Mouse (Mus musculus): ENCODE data around the gene Phb. TPM values are rescaled to one million over a fixed set of nuclear protein-coding genes. Genes with fewer than 3 reads are reported as not detected.

Gene Phb
- polyA plus RNA-seq (2015; fragmentation: Nextera tagmentation; extraction: Ambion mirVana) = 182 and 185 TPM in 2 replicates

DNA sequence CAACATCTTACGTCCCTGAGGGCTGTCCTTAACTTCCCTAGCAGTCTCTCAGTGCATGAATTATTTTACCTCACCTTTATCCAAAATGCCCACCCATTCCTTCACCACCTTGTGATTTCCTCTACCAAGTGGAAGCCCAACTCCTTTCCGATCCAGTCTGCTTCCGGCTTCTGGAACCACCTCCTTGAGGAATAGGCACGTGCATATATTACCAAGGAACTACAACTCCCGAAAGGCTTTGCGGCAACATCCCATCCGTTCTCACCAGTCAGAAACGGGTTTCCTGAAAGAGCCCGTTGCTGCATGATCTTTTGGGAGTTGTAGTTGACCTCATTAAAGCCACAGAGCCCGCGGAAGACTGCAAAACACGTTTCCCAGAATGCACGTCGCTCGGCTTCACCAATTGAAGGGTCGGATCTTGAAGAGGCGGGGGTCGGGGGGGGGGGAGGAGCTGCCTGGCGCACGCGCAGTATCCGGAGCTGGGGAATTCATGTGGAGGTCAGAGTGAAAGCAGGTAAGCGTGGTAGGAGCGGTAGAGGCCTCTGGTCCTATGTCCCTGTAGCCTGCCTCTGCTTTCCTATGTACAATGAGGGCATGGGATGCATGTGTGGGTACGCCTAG lies at the start of gene Phb:
TSS of gene Phb (plus strand) at position 429 of the 621 bp plus-strand sequence.
- Histone ChIP-seq H3K4me2 (ENCODE audit: low read length) (peak within 1 kb of the TSS; percentile 84), H3K4me3 (replicated peaks; ENCODE audit: low read length) (peak within 1 kb of the TSS; percentile 67), H3K9ac (replicated peaks; ENCODE audit: low read depth, low read length) (peak within 1 kb of the TSS; percentile 69), H3K4me1 (replicated peaks; ENCODE audit: control insufficient read depth, insufficient read depth, low read length) (peaks cover 8% of the 10 kb centered on the region), H3K36me3 (ENCODE audit: control insufficient read depth, insufficient read depth) (0 out of 2 replicates have a peak, but pooled peaks cover 2% of the 10 kb centered on the region), H3K27me3 (replicated peaks; ENCODE audit: control insufficient read depth, insufficient read depth, low read length) (no peaks in the 10 kb centered on the region), H3K9me3 (ENCODE audit: control insufficient read depth, low read length) (no peaks in the 10 kb centered on the region), H3K27ac (ENCODE audit: low read length) (no peak within 1 kb of the TSS)
- peak; percentile 98 for ATAC-seq
- WGBS = 1% methylated on average over 25 of the region's 25 CpGs

DNA sequence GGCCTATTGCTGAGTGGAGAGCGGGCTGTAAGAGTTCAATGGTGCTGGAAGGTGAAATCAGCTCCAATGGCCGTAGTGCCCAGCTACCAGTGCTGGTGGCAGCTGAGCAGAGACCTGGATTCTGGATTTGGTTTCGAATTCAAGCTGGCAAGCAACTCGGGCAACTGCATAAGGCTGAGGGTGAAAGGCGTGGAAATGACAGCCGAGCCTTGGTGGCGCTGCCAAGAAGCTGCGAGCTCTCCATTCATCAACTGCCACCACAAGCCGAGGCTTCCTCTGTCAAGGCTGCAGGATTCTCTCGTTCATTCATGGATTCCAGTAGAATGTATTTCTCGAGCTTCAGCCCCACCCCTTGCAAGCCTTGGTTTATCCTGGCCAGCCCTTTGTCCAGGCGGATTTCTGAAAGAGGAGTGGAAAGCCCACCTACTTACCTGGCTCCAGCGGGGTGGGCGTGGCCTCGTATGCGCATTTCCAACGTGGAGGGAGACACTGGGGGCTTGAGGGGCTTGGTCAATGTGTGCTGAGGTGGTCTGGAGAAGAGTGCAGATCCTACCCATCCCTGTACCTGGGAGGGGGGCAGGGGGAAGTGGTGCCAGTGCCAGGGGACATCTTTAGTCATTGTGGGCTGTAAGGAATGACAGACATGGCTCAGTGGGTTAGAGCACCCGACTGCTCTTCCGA lies 48.8 kb upstream of the Phb start:
- 34% methylated on average over 19 of the region's 19 CpGs for WGBS
- Histone ChIP-seq H3K9ac (replicated peaks; ENCODE audit: low read depth, low read length) (no peak overlapping the region), H3K9me3 (ENCODE audit: control insufficient read depth, low read length) (no peaks in the 10 kb centered on the region), H3K4me3 (replicated peaks; ENCODE audit: low read length) (no peak overlapping the region), H3K36me3 (ENCODE audit: control insufficient read depth, insufficient read depth) (no peaks in the 10 kb centered on the region), H3K4me1 (replicated peaks; ENCODE audit: control insufficient read depth, insufficient read depth, low read length) (peaks cover 13% of the 10 kb centered on the region), H3K27ac (ENCODE audit: low read length) (no peak overlapping the region), H3K27me3 (replicated peaks; ENCODE audit: control insufficient read depth, insufficient read depth, low read length) (peaks cover 2% of the 10 kb centered on the region; the same call in 1 of the 2 replicates), H3K4me2 (ENCODE audit: low read length) (0 out of 2 replicates have a peak overlapping the region, but pooled peaks have one; percentile 8)
- ATAC-seq = peak; percentile 69

DNA sequence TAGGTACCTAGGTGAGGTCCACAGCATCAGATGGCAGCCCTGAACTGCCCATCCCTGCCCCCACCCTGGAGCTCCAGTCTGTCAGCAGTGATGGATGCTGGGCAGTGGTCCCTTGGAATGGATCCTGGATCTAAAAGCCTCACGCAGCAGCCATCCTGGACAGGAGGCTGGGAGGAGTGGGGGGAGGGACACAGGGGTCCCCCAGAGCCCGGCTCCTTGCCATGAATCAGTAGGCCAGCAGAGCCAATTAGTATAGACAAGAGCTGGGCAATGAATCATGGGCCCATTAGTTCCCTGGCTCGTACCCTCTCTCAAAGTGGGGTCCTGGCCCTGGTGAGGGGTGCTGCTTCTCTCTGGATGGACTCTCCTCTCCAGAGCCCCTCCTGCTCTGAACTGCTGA lies 47.7 kb upstream of the Phb start:
- no peak overlapping the region for H3K9ac ChIP-seq (replicated peaks; ENCODE audit: low read depth, low read length)
- H3K9me3 ChIP-seq (ENCODE audit: control insufficient read depth, low read length) = no peaks in the 10 kb centered on the region
- no peak overlapping the region for H3K27ac ChIP-seq (ENCODE audit: low read length)
- peaks cover 13% of the 10 kb centered on the region for H3K4me1 ChIP-seq (replicated peaks; ENCODE audit: control insufficient read depth, insufficient read depth, low read length)
- peak; percentile 58 for ATAC-seq
- peaks cover 2% of the 10 kb centered on the region; the same call in 1 of the 2 replicates for H3K27me3 ChIP-seq (replicated peaks; ENCODE audit: control insufficient read depth, insufficient read depth, low read length)
- H3K36me3 ChIP-seq (ENCODE audit: control insufficient read depth, insufficient read depth) = no peaks in the 10 kb centered on the region
- WGBS = 45% methylated on average over 3 of the region's 3 CpGs
- no peak overlapping the region for H3K4me2 ChIP-seq (ENCODE audit: low read length)
- no peak overlapping the region for H3K4me3 ChIP-seq (replicated peaks; ENCODE audit: low read length)

DNA sequence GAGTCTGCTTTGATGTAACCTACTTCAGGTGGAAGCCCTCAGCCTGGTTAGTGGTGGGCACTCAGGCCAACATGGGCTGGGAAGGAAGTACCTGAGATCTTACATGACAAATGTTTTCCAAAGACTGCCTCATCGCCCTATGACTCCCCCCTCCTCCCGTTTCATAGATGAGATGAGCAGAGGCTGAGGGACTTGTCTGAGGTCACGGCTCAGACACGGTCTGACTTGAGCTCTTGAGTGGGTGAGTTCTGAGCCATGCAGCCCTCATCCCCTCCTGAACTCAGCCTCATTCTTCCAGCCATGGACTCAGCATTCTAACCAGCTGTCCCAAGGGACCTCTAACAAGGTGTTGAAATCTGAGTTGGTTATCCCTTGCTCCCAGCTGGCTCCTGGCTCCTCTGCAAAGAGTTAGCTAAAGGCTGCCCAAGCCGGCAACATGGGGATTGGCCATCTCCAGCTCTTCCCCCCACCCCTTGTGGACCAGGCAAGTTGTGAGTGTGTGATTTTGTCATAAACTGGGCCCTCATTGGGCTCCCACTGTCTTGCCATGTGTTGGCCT lies 46.8 kb upstream of the Phb start:
- no peaks in the 10 kb centered on the region for H3K9me3 ChIP-seq (ENCODE audit: control insufficient read depth, low read length)
- no peak for ATAC-seq
- H3K27ac ChIP-seq (ENCODE audit: low read length) = no peak overlapping the region
- H3K27me3 ChIP-seq (replicated peaks; ENCODE audit: control insufficient read depth, insufficient read depth, low read length) = peaks cover 2% of the 10 kb centered on the region; the same call in 1 of the 2 replicates
- H3K36me3 ChIP-seq (ENCODE audit: control insufficient read depth, insufficient read depth) = no peaks in the 10 kb centered on the region
- H3K9ac ChIP-seq (replicated peaks; ENCODE audit: low read depth, low read length) = no peak overlapping the region
- H3K4me3 ChIP-seq (replicated peaks; ENCODE audit: low read length) = no peak overlapping the region
- WGBS = 93% methylated on average over 5 of the region's 5 CpGs
- peaks cover 13% of the 10 kb centered on the region for H3K4me1 ChIP-seq (replicated peaks; ENCODE audit: control insufficient read depth, insufficient read depth, low read length)
- no peak overlapping the region for H3K4me2 ChIP-seq (ENCODE audit: low read length)

DNA sequence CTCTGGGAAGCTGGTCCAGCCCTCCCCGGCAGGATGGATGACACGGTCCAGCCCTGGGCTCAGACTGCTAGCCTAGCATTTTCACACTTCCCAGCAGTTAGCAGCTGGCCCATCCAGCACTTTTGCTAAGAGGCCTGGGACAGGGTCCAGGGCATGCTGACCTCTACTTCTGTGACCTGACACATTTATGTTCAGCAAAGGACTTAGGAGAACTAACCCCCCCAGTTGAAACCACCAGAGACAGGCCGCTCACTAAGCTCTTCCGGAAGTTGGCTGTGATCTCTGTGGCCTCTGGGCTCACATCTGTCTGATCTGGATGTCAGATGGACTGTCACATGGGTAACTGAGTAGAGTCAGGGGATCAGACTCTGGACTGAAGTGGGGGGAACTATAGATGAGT lies 45.7 kb upstream of the Phb start:
- Histone ChIP-seq H3K9me3 (ENCODE audit: control insufficient read depth, low read length) (no peaks in the 10 kb centered on the region), H3K36me3 (ENCODE audit: control insufficient read depth, insufficient read depth) (no peaks in the 10 kb centered on the region), H3K27me3 (replicated peaks; ENCODE audit: control insufficient read depth, insufficient read depth, low read length) (peaks cover 2% of the 10 kb centered on the region; the same call in 1 of the 2 replicates), H3K4me2 (ENCODE audit: low read length) (no peak overlapping the region), H3K9ac (replicated peaks; ENCODE audit: low read depth, low read length) (no peak overlapping the region), H3K27ac (ENCODE audit: low read length) (no peak overlapping the region), H3K4me3 (replicated peaks; ENCODE audit: low read length) (no peak overlapping the region), H3K4me1 (replicated peaks; ENCODE audit: control insufficient read depth, insufficient read depth, low read length) (peaks cover 13% of the 10 kb centered on the region)
- ATAC-seq = no peak
- WGBS = 80% methylated on average over 4 of the region's 4 CpGs

DNA sequence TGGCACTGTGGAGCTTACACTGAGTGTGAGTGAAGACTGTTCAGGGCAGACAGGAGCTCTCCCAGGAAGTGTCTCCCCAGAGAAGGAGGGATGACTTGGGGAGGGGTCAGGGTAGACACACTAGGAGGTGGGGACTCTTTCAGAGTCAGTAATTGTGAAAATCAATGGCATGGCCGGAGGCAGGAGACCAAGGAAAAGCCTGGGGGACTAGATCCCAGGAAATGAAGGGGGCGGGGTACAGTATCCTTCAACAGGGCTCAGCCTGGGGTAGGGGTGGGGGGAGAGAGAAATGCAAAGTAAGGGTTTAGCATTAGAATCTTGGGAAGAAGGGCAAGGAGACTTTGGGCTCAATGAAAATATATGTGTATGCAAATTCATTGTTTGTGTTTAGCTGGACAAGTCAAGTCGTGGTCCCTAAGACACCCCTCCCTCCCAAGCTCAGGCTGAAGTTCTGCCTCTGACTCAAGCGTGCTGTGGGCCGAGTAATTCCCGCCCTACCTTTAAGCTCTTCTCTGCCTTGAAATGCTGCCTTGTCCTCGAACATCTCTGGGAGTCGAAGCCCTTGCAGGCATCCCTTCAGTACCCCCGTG lies 45.1 kb upstream of the Phb start:
- H3K4me3 ChIP-seq (replicated peaks; ENCODE audit: low read length) = no peak overlapping the region
- H3K27ac ChIP-seq (ENCODE audit: low read length) = no peak overlapping the region
- H3K36me3 ChIP-seq (ENCODE audit: control insufficient read depth, insufficient read depth) = no peaks in the 10 kb centered on the region
- WGBS = 32% methylated on average over 9 of the region's 9 CpGs
- H3K4me2 ChIP-seq (ENCODE audit: low read length) = no peak overlapping the region
- ATAC-seq = no peak
- peaks cover 13% of the 10 kb centered on the region for H3K4me1 ChIP-seq (replicated peaks; ENCODE audit: control insufficient read depth, insufficient read depth, low read length)
- H3K9ac ChIP-seq (replicated peaks; ENCODE audit: low read depth, low read length) = no peak overlapping the region
- H3K9me3 ChIP-seq (ENCODE audit: control insufficient read depth, low read length) = no peaks in the 10 kb centered on the region
- peaks cover 2% of the 10 kb centered on the region; the same call in 1 of the 2 replicates for H3K27me3 ChIP-seq (replicated peaks; ENCODE audit: control insufficient read depth, insufficient read depth, low read length)

DNA sequence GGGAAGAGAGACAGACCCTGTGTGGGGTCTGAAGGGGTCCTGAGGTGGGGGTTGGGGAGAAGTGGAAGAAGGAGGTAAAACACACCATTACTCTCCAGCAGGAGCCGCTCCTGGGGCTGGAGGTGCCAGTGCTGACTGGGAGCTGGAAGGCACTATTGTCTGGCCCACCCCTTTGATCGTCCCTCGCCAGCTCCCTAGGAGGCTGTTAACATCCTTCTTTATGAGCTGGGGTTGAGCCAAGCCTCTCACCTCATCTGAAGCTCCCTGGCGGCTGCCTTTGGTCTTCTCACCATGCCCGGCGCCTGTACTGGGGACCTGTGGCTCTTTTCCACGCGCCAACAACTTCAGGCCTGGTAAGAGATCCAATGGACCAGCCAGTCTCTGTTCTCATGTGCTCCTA lies 44.3 kb upstream of the Phb start:
- no peaks in the 10 kb centered on the region for H3K36me3 ChIP-seq (ENCODE audit: control insufficient read depth, insufficient read depth)
- H3K9me3 ChIP-seq (ENCODE audit: control insufficient read depth, low read length) = no peaks in the 10 kb centered on the region
- H3K27ac ChIP-seq (ENCODE audit: low read length) = no peak overlapping the region
- no peak overlapping the region for H3K9ac ChIP-seq (replicated peaks; ENCODE audit: low read depth, low read length)
- no peak overlapping the region for H3K4me2 ChIP-seq (ENCODE audit: low read length)
- no peak overlapping the region for H3K4me3 ChIP-seq (replicated peaks; ENCODE audit: low read length)
- H3K4me1 ChIP-seq (replicated peaks; ENCODE audit: control insufficient read depth, insufficient read depth, low read length) = peaks cover 13% of the 10 kb centered on the region
- peaks cover 2% of the 10 kb centered on the region; the same call in 1 of the 2 replicates for H3K27me3 ChIP-seq (replicated peaks; ENCODE audit: control insufficient read depth, insufficient read depth, low read length)
- WGBS = 16% methylated on average over 8 of the region's 8 CpGs
- no peak for ATAC-seq

DNA sequence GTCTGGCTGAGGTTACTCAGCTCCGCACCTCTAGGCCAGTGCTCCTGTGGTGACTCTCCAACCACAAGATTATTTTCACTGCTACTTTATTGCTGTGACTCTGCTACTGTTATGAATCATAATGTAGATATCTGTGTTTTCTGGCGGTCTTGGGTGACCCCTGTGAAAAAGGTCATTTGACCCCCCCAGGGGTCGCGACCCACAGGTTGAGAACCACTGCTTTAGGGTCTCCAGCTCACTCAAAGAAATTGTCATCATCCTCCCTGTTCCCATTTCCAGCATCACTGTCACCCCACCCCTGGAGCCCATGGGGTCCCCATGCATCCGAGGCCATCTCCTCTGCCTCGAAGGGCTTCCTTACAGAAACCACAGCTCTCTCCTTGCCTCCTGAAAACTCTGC lies 36.2 kb upstream of the Phb start:
- peaks cover 4% of the 10 kb centered on the region for H3K4me1 ChIP-seq (replicated peaks; ENCODE audit: control insufficient read depth, insufficient read depth, low read length)
- no peak for ATAC-seq
- WGBS = 89% methylated on average over 6 of the region's 6 CpGs
- H3K27ac ChIP-seq (ENCODE audit: low read length) = no peak overlapping the region
- H3K36me3 ChIP-seq (ENCODE audit: control insufficient read depth, insufficient read depth) = no peaks in the 10 kb centered on the region
- no peak overlapping the region for H3K4me3 ChIP-seq (replicated peaks; ENCODE audit: low read length)
- no peak overlapping the region for H3K9ac ChIP-seq (replicated peaks; ENCODE audit: low read depth, low read length)
- no peaks in the 10 kb centered on the region for H3K27me3 ChIP-seq (replicated peaks; ENCODE audit: control insufficient read depth, insufficient read depth, low read length)
- no peaks in the 10 kb centered on the region for H3K9me3 ChIP-seq (ENCODE audit: control insufficient read depth, low read length)
- no peak overlapping the region for H3K4me2 ChIP-seq (ENCODE audit: low read length)

DNA sequence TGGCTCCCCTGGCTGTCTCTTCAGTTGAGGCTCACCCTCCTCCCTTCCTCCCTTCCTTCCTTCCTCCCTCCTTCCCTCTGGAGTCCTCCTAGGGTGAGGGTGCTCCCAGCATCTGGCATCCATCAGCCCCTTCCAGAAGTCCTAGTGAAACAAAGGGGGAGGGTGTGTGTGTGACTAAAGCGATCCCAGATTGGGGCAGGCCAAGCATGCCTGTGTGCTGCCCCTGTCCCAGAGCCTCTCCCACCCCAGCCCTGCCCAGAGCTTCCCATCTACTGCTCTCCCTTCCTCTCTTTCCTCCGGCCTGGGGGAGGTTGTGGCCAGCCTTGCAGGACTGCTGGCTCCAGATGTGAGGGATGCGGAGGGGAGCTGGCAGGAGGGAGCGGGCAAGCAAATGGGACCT lies 35.5 kb upstream of the Phb start:
- peaks cover 4% of the 10 kb centered on the region for H3K4me1 ChIP-seq (replicated peaks; ENCODE audit: control insufficient read depth, insufficient read depth, low read length)
- WGBS = 80% methylated on average over 4 of the region's 4 CpGs
- ATAC-seq = no peak
- no peaks in the 10 kb centered on the region for H3K36me3 ChIP-seq (ENCODE audit: control insufficient read depth, insufficient read depth)
- H3K4me2 ChIP-seq (ENCODE audit: low read length) = no peak overlapping the region
- H3K27ac ChIP-seq (ENCODE audit: low read length) = no peak overlapping the region
- no peak overlapping the region for H3K9ac ChIP-seq (replicated peaks; ENCODE audit: low read depth, low read length)
- no peaks in the 10 kb centered on the region for H3K27me3 ChIP-seq (replicated peaks; ENCODE audit: control insufficient read depth, insufficient read depth, low read length)
- no peak overlapping the region for H3K4me3 ChIP-seq (replicated peaks; ENCODE audit: low read length)
- no peaks in the 10 kb centered on the region for H3K9me3 ChIP-seq (ENCODE audit: control insufficient read depth, low read length)
